Mouse (Mus musculus): ENCODE measurements around the gene Knstrn. TPM values are rescaled to one million over a fixed set of nuclear protein-coding genes. Genes with fewer than 3 reads are reported as not detected.

The Knstrn gene
- total RNA-seq, 2 experiments from 2014 or later = 18.2 to 19.1 TPM

GRCm38 (mm10) chr2:118899981-118900825 lies 86.4 kb downstream of the Knstrn start, which contains the start of gene Bahd1:
Gene Bahd1 (plus strand): TSS chr2:118900377.
- peak; percentile 76 for DNase-seq

GRCm38 (mm10) chr2:118900826-118901140 lies 87.0 kb downstream of the Knstrn start:
- DNase-seq = no peak

- DNase-seq = peak; percentile 99
Observed at GRCm38 (mm10) chr2:118901175-118902031, 87.6 kb downstream of the Knstrn start.

GRCm38 (mm10) chr2:118902051-118903025 lies 88.5 kb downstream of the Knstrn start:
- peak; percentile 81 for DNase-seq

- DNase-seq = peak; percentile 62
Observed at GRCm38 (mm10) chr2:118903333-118903741, 89.5 kb downstream of the Knstrn start.

Other genes with a start within 250 kb of the Knstrn start
- gene Bub1b, start 215.8 kb upstream of the Knstrn start, total RNA-seq (2021) = 10 to 100 TPM; 21.6 to 27.2 TPM
- gene Pak6, start 150.7 kb upstream of the Knstrn start, total RNA-seq (2021) = 10 to 100 TPM in 1 of 2 experiments, 1 to 10 TPM in 1; 8.0 to 13.6 TPM
- under 1 TPM; 0.09 to 0.15 TPM for gene Ankrd63, start 110.0 kb upstream of the Knstrn start, total RNA-seq (2021)
- gene Plcb2, start 85.6 kb upstream of the Knstrn start, total RNA-seq (2021) = 1 to 10 TPM; 1.8 to 3.0 TPM
- gene Inafm2, start 68.2 kb upstream of the Knstrn start, total RNA-seq (2021) = 10 to 100 TPM; 27.3 to 27.9 TPM
- 1 to 10 TPM; 3.2 to 5.5 TPM for gene Ccdc9b, start 51.3 kb upstream of the Knstrn start, total RNA-seq (2021)
- gene Phgr1, start 41.2 kb upstream of the Knstrn start, total RNA-seq (2021) = not detected
- gene Disp2, start 34.3 kb upstream of the Knstrn start, total RNA-seq (2021) = 10 to 100 TPM; 22.0 to 26.2 TPM
- gene Ivd, start 48.0 kb downstream of the Knstrn start, total RNA-seq (2021) = 100 to 1,000 TPM; 157 to 177 TPM
- 10 to 100 TPM; 30.1 to 37.9 TPM for gene Bahd1, start 86.4 kb downstream of the Knstrn start, total RNA-seq (2021)
- 10 to 100 TPM; 11.2 to 15.0 TPM for gene Chst14, start 112.5 kb downstream of the Knstrn start, total RNA-seq (2021)
- 10 to 100 TPM; 17.7 TPM for gene Ccdc32, start 215.4 kb downstream of the Knstrn start, total RNA-seq (2021)
- 1 to 10 TPM; 5.0 to 5.6 TPM for gene Rpusd2, start 220.8 kb downstream of the Knstrn start, total RNA-seq (2021)
- 1 to 10 TPM; 7.5 to 9.8 TPM for gene Knl1, start 233.1 kb downstream of the Knstrn start, total RNA-seq (2021)

Data from adrenal gland, postnatal 10 days (tissue).